8 mouse cellular contexts compared by ENCODE assay signal in the genomic region with DNA sequence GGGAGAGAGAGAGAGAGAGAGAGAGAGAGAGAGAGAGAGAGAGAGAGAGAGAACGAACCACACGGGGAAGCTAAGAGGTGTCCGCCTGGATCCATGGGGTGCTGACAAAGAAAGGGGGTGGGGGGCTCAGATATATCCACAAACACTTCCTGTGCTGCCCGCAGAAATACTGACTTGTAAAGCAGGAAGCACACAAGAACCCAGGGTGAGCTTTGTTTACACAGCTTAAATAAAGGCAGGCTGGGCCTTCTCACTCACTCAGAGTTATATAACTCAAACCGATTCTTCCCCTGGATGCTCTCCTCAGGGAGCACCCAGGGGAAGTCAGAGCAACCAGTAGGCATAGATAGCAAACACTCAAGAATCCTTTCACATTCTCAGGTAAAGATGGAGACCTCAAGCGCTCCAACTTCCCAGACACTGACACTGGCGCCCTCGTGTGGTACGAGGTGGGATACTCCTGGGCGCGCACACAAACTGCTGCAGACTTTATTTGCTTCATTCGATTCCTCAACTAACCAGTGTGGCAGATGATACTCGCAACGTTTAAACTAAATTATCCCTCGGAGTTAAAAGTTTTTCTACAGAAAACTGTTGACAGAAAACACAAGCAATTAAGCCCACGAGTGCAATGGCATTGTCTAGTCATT. TPM values are rescaled to one million over a fixed set of nuclear protein-coding genes. Genes with fewer than 3 reads are reported as not detected.
DNase-seq lines count a peak whose midpoint lies in the region; ATAC-seq and TF ChIP-seq lines count a peak whose summit lies in the region.

No protein-coding gene starts in this region.

- no peak overlapping the region for H3K4me3 ChIP-seq in left cerebral cortex, adult 2 months
- H3K4me3 ChIP-seq in small intestine, adult 2 months (ENCODE audit: low read depth, low read length) = no peak overlapping the region

- no peaks in the 10 kb centered on the region for H3K36me3 ChIP-seq in small intestine, adult 2 months (ENCODE audit: control insufficient read depth, insufficient read depth, low read length)

- TF ChIP-seq POLR2A in small intestine, adult 2 months (IDR thresholded peaks at IDR 0.05; ENCODE audit: low read depth, low read length) = no peak

- ATAC-seq in Patski = peak; percentile 71
- ATAC-seq in megakaryocyte progenitor cell, adult 5-6 weeks (replicated peaks; ENCODE audit: poor library complexity) = peak; percentile 99

- POLR2A ChIA-PET in Patski (lab: Charles Lee) = interaction anchor here (0.6 kb wide), 1 partner anchor 81 kb away, joined by 3 read pairs; a partner anchor contains a TSS

- H3K4me1 ChIP-seq in small intestine, adult 2 months (ENCODE audit: control insufficient read depth, insufficient read depth, insufficient read length, low read length) = no peaks in the 10 kb centered on the region

- DNase-seq in Patski (ENCODE audit: low read depth, low spot score) = peak; percentile 7
- peak; percentile 9 for DNase-seq in cerebellum, adult 9-11 months
- DNase-seq in frontal cortex, postnatal 14 days (ENCODE audit: low spot score in 2 of 2) = peak; percentile 38 to 66
- peak; percentile 20 for DNase-seq in hindlimb bud, embryonic 11.5 days (ENCODE audit: extremely low spot score, low read depth, low spot score)
- peak; percentile 51 to 73 for DNase-seq in left cerebral cortex, adult 2 months (ENCODE audit: extremely low spot score in 1 of 2, low spot score in 2 of 2)
- DNase-seq in MN1 (ENCODE audit: low spot score) = no peak

- H3K27ac ChIP-seq in left cerebral cortex, adult 2 months = no peak overlapping the region
- H3K27ac ChIP-seq in small intestine, adult 2 months (ENCODE audit: insufficient read depth, low read depth, low read length) = no peak overlapping the region

- intact Hi-C loops in left cerebral cortex, adult 2 months (cut with DNase I) = loop anchor here (1.0 to 10.0 kb wide), 2 partner anchors 59 to 86 kb away; no protein-coding TSS in a partner anchor

- H3K27me3 ChIP-seq in Patski = peaks cover 13% of the 10 kb centered on the region
- peaks cover 15% of the 10 kb centered on the region; the same call in 1 of the 2 replicates for H3K27me3 ChIP-seq in small intestine, adult 2 months (ENCODE audit: control insufficient read depth, insufficient read depth, low read length)

- 25% methylated on average over 16 of the region's 16 CpGs for WGBS in small intestine, adult 2 months

- in situ Hi-C loops in Patski (cut with MboI; ENCODE audit: low pct_unique_long_range_greater_than_20kb) = loop anchor here (5.0 kb wide), 1 partner anchor 62 kb away; no protein-coding TSS in a partner anchor

- TF ChIP-seq CTCF in Patski (IDR thresholded peaks at IDR 0.05) = peak; percentile 86
- TF ChIP-seq CTCF in left cerebral cortex, adult 2 months (IDR thresholded peaks at IDR 0.05) = peak; percentile 75
- TF ChIP-seq CTCF in small intestine, adult 2 months (IDR thresholded peaks at IDR 0.05; ENCODE audit: extremely low read depth, insufficient read length, insufficient replicate concordance, low read depth, low read length) = peak; percentile 95

- CTCF ChIA-PET in Patski (lab: Charles Lee) = interaction anchor here (0.8 to 1.6 kb wide), 4 partner anchors 55 to 105 kb away, joined by 3 read pairs; no protein-coding TSS in a partner anchor

RNA-seq across cellular contexts. Expression of a gene that starts 4.5 kb away (rescaled TPM):
- polyA plus RNA-seq in Patski (2021) = not detected
- not detected for total RNA-seq in left cerebral cortex, adult 2 months (2021)
- total RNA-seq in megakaryocyte progenitor cell, adult 5-6 weeks (2015) = not detected in 2 replicates
- not detected in 2 replicates for total RNA-seq in megakaryocyte progenitor cell, adult 5-6 weeks (2017)
- polyA plus RNA-seq in small intestine, adult 2 months (2012; rRNA removed) = not detected in 2 replicates

RNA-seq across cellular contexts. Expression of a gene that starts 27.5 kb away (rescaled TPM):
- 2.7 TPM for polyA plus RNA-seq in Patski (2021)
- not detected for total RNA-seq in left cerebral cortex, adult 2 months (2021)
- total RNA-seq in megakaryocyte progenitor cell, adult 5-6 weeks (2015) = not detected in 2 replicates
- total RNA-seq in megakaryocyte progenitor cell, adult 5-6 weeks (2017) = not detected in 2 replicates
- polyA plus RNA-seq in small intestine, adult 2 months (2012; rRNA removed) = 0.22 and 1.1 TPM in 2 replicates
